Mouse (Mus musculus) forebrain, embryonic 16.5 days (tissue): ENCODE measurements around the gene Rara. TPM values are rescaled to one million over a fixed set of nuclear protein-coding genes. Genes with fewer than 3 reads are reported as not detected.

Experiments
- ATAC-seq: fragments of 200-750 bp; cut with Nextera tagmentation; 2 replicates; pipeline ENCODE4 v1.8.0; 2017; ENCODE audit warnings: mild to moderate bottlenecking, moderate library complexity
- H3K27ac ChIP-seq: fragments of 300-500 bp; sonication (generic); 2 replicates; pipeline ENCODE4 v1.5.1; 2014; ENCODE audit warnings: low read length, control low read depth
- H3K27me3 ChIP-seq: fragments of 300-500 bp; sonication (generic); replicated peaks from 2 replicates; pipeline ENCODE4 v1.6.1; 2014; ENCODE audit warnings: low read length; ENCODE audit not compliant: control insufficient read depth, insufficient read depth
- H3K36me3 ChIP-seq: fragments of 300-500 bp; sonication (generic); 2 replicates; pipeline ENCODE4 v1.6.1; 2014; ENCODE audit not compliant: control insufficient read depth, insufficient read depth
- H3K4me1 ChIP-seq: fragments of 300-500 bp; sonication (generic); replicated peaks from 2 replicates; pipeline ENCODE4 v1.6.1; 2014; ENCODE audit warnings: low read length; ENCODE audit not compliant: control insufficient read depth, insufficient read depth
- H3K4me2 ChIP-seq: fragments of 300-500 bp; sonication (generic); 2 replicates; pipeline ENCODE4 v1.6.1; 2014; ENCODE audit warnings: mild to moderate bottlenecking, low read length, control low read depth
- H3K4me3 ChIP-seq: fragments of 300-500 bp; sonication (generic); replicated peaks from 2 replicates; pipeline ENCODE4 v1.5.1; 2014; ENCODE audit warnings: mild to moderate bottlenecking, low read length, control low read depth
- H3K9ac ChIP-seq: fragments of 300-500 bp; sonication (generic); replicated peaks from 2 replicates; pipeline ENCODE4 v1.6.1; 2014; ENCODE audit warnings: low read depth, low read length, control low read depth
- H3K9me3 ChIP-seq: fragments of 300-500 bp; sonication (generic); 2 replicates; pipeline ENCODE4 v1.6.1; 2016; ENCODE audit warnings: low read length; ENCODE audit not compliant: control insufficient read depth
- WGBS: fragments of 180-500 bp; shearing (Covaris S2); extraction: QIAGEN DNeasy Blood & Tissue Kit; methylation state at CpG from one replicate; pipeline ENCODE4 v1.1.7; 2014; 5-methylcytosine and 5-hydroxymethylcytosine counted together
- polyA plus RNA-seq: library from polyadenylated mRNA; unstranded; fragments of >200 nt; fragmentation: Nextera tagmentation; extraction: Ambion mirVana; gene quantifications from 2 replicates; pipeline ENCODE4 v1.2.1, GENCODE M21; 2015

The Rara gene
- polyA plus RNA-seq, 1 experiment from 2014 or later, result 9.5 TPM

GRCm38 (mm10) chr11:99019844-99020243 lies 92.2 kb downstream of the Rara start:
- Histone ChIP-seq H3K27me3 (no peaks in the 10 kb centered on the region), H3K4me2 (no peak overlapping the region), H3K4me1 (peaks cover 13% of the 10 kb centered on the region), H3K9ac (no peak overlapping the region), H3K27ac (no peak overlapping the region), H3K9me3 (no peaks in the 10 kb centered on the region), H3K36me3 (no peaks in the 10 kb centered on the region), H3K4me3 (no peak overlapping the region)
- WGBS, result 97% methylated on average over 6 of the region's 6 CpGs
- ATAC-seq, result no peak

GRCm38 (mm10) chr11:99022384-99022933 lies 94.8 kb downstream of the Rara start:
- Histone ChIP-seq H3K4me2 (peak overlapping the region; percentile 57), H3K9ac (no peak overlapping the region), H3K27ac (no peak overlapping the region)

GRCm38 (mm10) chr11:99023094-99023493 lies 95.5 kb downstream of the Rara start:
- Histone ChIP-seq H3K27ac (no peak overlapping the region), H3K4me3 (peak overlapping the region; percentile 55), H3K4me1 (peaks cover 14% of the 10 kb centered on the region), H3K9me3 (no peaks in the 10 kb centered on the region), H3K36me3 (no peaks in the 10 kb centered on the region), H3K9ac (peak overlapping the region; percentile 18), H3K27me3 (no peaks in the 10 kb centered on the region), H3K4me2 (peak overlapping the region; percentile 57)
- no peak for ATAC-seq
- WGBS, result 3% methylated on average over 4 of the region's 4 CpGs

More at GRCm38 (mm10) chr11:99022384-99022933, 94.8 kb downstream of the Rara start:
- Histone ChIP-seq H3K4me3 (peak overlapping the region; percentile 55), H3K4me1 (peaks cover 14% of the 10 kb centered on the region), H3K36me3 (no peaks in the 10 kb centered on the region), H3K27me3 (no peaks in the 10 kb centered on the region), H3K9me3 (no peaks in the 10 kb centered on the region)
- WGBS, result 71% methylated on average over 5 of the region's 5 CpGs
- no peak for ATAC-seq

GRCm38 (mm10) chr11:99023500-99024467 lies 96.2 kb downstream of the Rara start, which contains the start of gene Top2a:
TSS of gene Top2a (minus strand) at chr11:99024189.
- peak within 1 kb of the TSS; percentile 55 for H3K4me3 ChIP-seq
- peak; percentile 97 for ATAC-seq
- no peaks in the 10 kb centered on the region for H3K36me3 ChIP-seq
- peak within 1 kb of the TSS; percentile 57 for H3K4me2 ChIP-seq
- peak within 1 kb of the TSS; percentile 7; the same call in 1 of the 2 replicates for H3K27ac ChIP-seq
- no peaks in the 10 kb centered on the region for H3K27me3 ChIP-seq
- peaks cover 14% of the 10 kb centered on the region for H3K4me1 ChIP-seq
- WGBS, result under 1% methylated on average over 54 of the region's 54 CpGs
- peak within 1 kb of the TSS; percentile 46 for H3K9ac ChIP-seq
- no peaks in the 10 kb centered on the region for H3K9me3 ChIP-seq

Other genes starting within 250 kb of the Rara start
- gene Psmd3, start 245.3 kb upstream of the Rara start, polyA plus RNA-seq, result 197 and 201 TPM in 2 replicates
- not detected in 2 replicates for gene Csf3, start 226.6 kb upstream of the Rara start, polyA plus RNA-seq
- 88.8 and 93.7 TPM in 2 replicates for gene Med24, start 198.4 kb upstream of the Rara start, polyA plus RNA-seq
- 177 and 182 TPM in 2 replicates for gene Thra, start 187.2 kb upstream of the Rara start, polyA plus RNA-seq
- 3.8 and 4.0 TPM in 2 replicates for gene Nr1d1, start 152.5 kb upstream of the Rara start, polyA plus RNA-seq
- 27.7 and 32.0 TPM in 2 replicates for gene Msl1, start 132.3 kb upstream of the Rara start, polyA plus RNA-seq
- 52.5 and 54.6 TPM in 2 replicates for gene Casc3, start 122.9 kb upstream of the Rara start, polyA plus RNA-seq
- 4.5 and 7.3 TPM in 2 replicates for gene Rapgefl1, start 91.0 kb upstream of the Rara start, polyA plus RNA-seq
- 4.6 and 5.1 TPM in 2 replicates for gene Wipf2, start 64.2 kb upstream of the Rara start, polyA plus RNA-seq
- 10.3 and 10.9 TPM in 2 replicates for gene Cdc6, start 20.0 kb upstream of the Rara start, polyA plus RNA-seq
- gene Gjd3, start 55.2 kb downstream of the Rara start, polyA plus RNA-seq, result 0.51 and 1.0 TPM in 2 replicates
- gene Top2a, start 96.4 kb downstream of the Rara start, polyA plus RNA-seq, result 97.6 and 121 TPM in 2 replicates
- 147 and 167 TPM in 2 replicates for gene Igfbp4, start 113.4 kb downstream of the Rara start, polyA plus RNA-seq
- not detected in 2 replicates for gene Tns4, start 161.5 kb downstream of the Rara start, polyA plus RNA-seq
- gene Ccr7, start 227.3 kb downstream of the Rara start, polyA plus RNA-seq, result 0.16 TPM in 1 of 2 replicates, not detected in the other